Comparison of ENCODE assay signal across 9 mouse cellular contexts in genomic region chr8:70833018-70833482, GRCm38 (mm10). TPM values are rescaled to one million over a fixed set of nuclear protein-coding genes. Genes with fewer than 3 reads are reported as not detected.
A peak's percentile ranks its signal among the peaks of the same experiment; 100 is the strongest.
DNase-seq lines count a peak whose midpoint lies in the region; ATAC-seq and TF ChIP-seq lines count a peak whose summit lies in the region.
"Had no signal": no experiment of that assay in that cellular context is flagged by ENCODE, and none has a peak within 500 bp of the region (broad histone marks: within the 10 kb centered on the region; RNA-seq: fewer than 3 reads in every experiment).

No protein-coding gene starts in this region.

- H3K9ac ChIP-seq in heart, adult 2 months (ENCODE audit: low read depth, low read length) = no peak overlapping the region
- H3K9ac ChIP-seq in heart, embryonic 11.5 days (ENCODE audit: low read depth, low read length) = no peak overlapping the region
- H3K9ac ChIP-seq in intestine, embryonic 16.5 days (ENCODE audit: low read depth, low read length) = no peak overlapping the region

- peak; percentile 58 to 65 for DNase-seq in heart, adult 2 months
- peak; percentile 69 for DNase-seq in T-cell, adult 2 months (ENCODE audit: low spot score)
- DNase-seq in lung, postnatal 4 days = peak; percentile 64 to 68
- DNase-seq in cerebellum, adult 9-10 months = no peak
- DNase-seq in left cerebral cortex, postnatal 36 days (ENCODE audit: low spot score in 2 of 2) = no peak

- no peak for TF ChIP-seq EP300 in heart, adult 2 months (IDR thresholded peaks at IDR 0.05; ENCODE audit: insufficient read depth, low read depth, low read length)

- no peak overlapping the region for H3K4me3 ChIP-seq in heart, adult 2 months
- no peak overlapping the region for H3K4me3 ChIP-seq in heart, embryonic 11.5 days (ENCODE audit: low read depth, low read length)
- H3K4me3 ChIP-seq in intestine, embryonic 16.5 days (ENCODE audit: low read length) = no peak overlapping the region

- no peaks in the 10 kb centered on the region for H3K79me2 ChIP-seq in heart, adult 2 months (replicated peaks; ENCODE audit: control insufficient read depth, insufficient read depth, low read length)

- TF ChIP-seq CTCF in heart, adult 2 months (IDR thresholded peaks at IDR 0.05) = no peak

- WGBS in heart, adult 2 months = 27% methylated on average over 9 of the region's 9 CpGs
- 48% methylated on average over 9 of the region's 9 CpGs for WGBS in heart, embryonic 11.5 days (ENCODE audit: insufficient replicate concordance)
- WGBS in intestine, embryonic 16.5 days = 47% methylated on average over 9 of the region's 9 CpGs

- no peak for TF ChIP-seq POLR2A in heart, adult 2 months (IDR thresholded peaks at IDR 0.05; ENCODE audit: insufficient read depth, low read depth, low read length)

- peak overlapping the region; percentile 77 for H3K27ac ChIP-seq in heart, adult 2 months
- H3K27ac ChIP-seq in heart, embryonic 11.5 days (ENCODE audit: low read depth, low read length) = no peak overlapping the region
- 0 out of 2 replicates have a peak overlapping the region, but pooled peaks have one; percentile 17 for H3K27ac ChIP-seq in intestine, embryonic 16.5 days (ENCODE audit: low read length)

- ATAC-seq in heart, embryonic 11.5 days (replicated peaks; ENCODE audit: insufficient number of reproducible peaks, low FRiP score, low TSS enrichment) = no peak
- ATAC-seq in intestine, embryonic 16.5 days = no peak
- ATAC-seq in erythroid progenitor cell, adult 5-6 weeks (replicated peaks; ENCODE audit: low FRiP score, poor library complexity, severe bottlenecking) = no peak
- ATAC-seq: Patski had no signal

- H3K9me3 ChIP-seq in heart, embryonic 11.5 days (replicated peaks; ENCODE audit: control insufficient read depth, low read length) = no peaks in the 10 kb centered on the region
- H3K9me3 ChIP-seq in intestine, embryonic 16.5 days (ENCODE audit: control insufficient read depth, low read length) = no peaks in the 10 kb centered on the region

- no peak overlapping the region for H3K4me2 ChIP-seq in heart, embryonic 11.5 days
- no peak overlapping the region for H3K4me2 ChIP-seq in intestine, embryonic 16.5 days (ENCODE audit: low read depth, low read length)

- intact Hi-C loops in heart, adult 2 months (cut with DNase I) = no loop called here
- intact Hi-C loops in left cerebral cortex, postnatal 36 days (cut with DNase I) = no loop called here

- H3K4me1 ChIP-seq in heart, adult 2 months (ENCODE audit: control insufficient read depth, insufficient read depth, low read length) = peaks cover 5% of the 10 kb centered on the region
- 0 out of 2 replicates have a peak, but pooled peaks cover 2% of the 10 kb centered on the region for H3K4me1 ChIP-seq in heart, embryonic 11.5 days (ENCODE audit: control insufficient read depth, insufficient read depth, low read length)
- no peaks in the 10 kb centered on the region for H3K4me1 ChIP-seq in intestine, embryonic 16.5 days (ENCODE audit: control insufficient read depth, insufficient read depth, low read length)

- H3K36me3 ChIP-seq in heart, adult 2 months (ENCODE audit: control insufficient read depth, insufficient read depth, low read length) = no peaks in the 10 kb centered on the region
- 0 out of 2 replicates have a peak, but pooled peaks cover 3% of the 10 kb centered on the region for H3K36me3 ChIP-seq in heart, embryonic 11.5 days (ENCODE audit: control insufficient read depth, insufficient read depth, low read length)
- H3K36me3 ChIP-seq in intestine, embryonic 16.5 days (ENCODE audit: control insufficient read depth, insufficient read depth, low read length) = no peaks in the 10 kb centered on the region

- no peaks in the 10 kb centered on the region for H3K27me3 ChIP-seq in heart, adult 2 months (ENCODE audit: control insufficient read depth, insufficient read depth, low read length)
- no peaks in the 10 kb centered on the region; the same call in 1 of the 2 replicates for H3K27me3 ChIP-seq in heart, embryonic 11.5 days (ENCODE audit: control insufficient read depth, insufficient read depth, low read length)
- H3K27me3 ChIP-seq in intestine, embryonic 16.5 days (replicated peaks; ENCODE audit: control insufficient read depth, insufficient read depth, low read length) = no peaks in the 10 kb centered on the region
- H3K27me3 ChIP-seq: Patski had no signal

RNA-seq across cellular contexts. Expression of gene Arrdc2, which starts 6.5 kb away (rescaled TPM):
- 10 to 100 TPM in 1 of 2 experiments, 1 to 10 TPM in 1; 8.9 to 18.6 TPM for total RNA-seq in heart, adult 2 months (2021)
- 15.2 and 36.2 TPM in 2 replicates for polyA plus RNA-seq in heart, adult 2 months (2012; rRNA removed)
- 2.4 and 3.2 TPM in 2 replicates for polyA plus RNA-seq in heart, embryonic 11.5 days (2014; fragmentation: Nextera tagmentation; extraction: Ambion mirVana)
- 8.3 and 9.0 TPM in 2 replicates for polyA plus RNA-seq in intestine, embryonic 16.5 days (2015; fragmentation: Nextera tagmentation; extraction: Ambion mirVana)
- total RNA-seq in erythroid progenitor cell, adult 5-6 weeks (2015; ENCODE audit: low replicate concordance) = 35.0 and 62.9 TPM in 2 replicates
- total RNA-seq in erythroid progenitor cell, adult 5-6 weeks (2017; ENCODE audit: low replicate concordance) = 27.3 and 54.3 TPM in 2 replicates
- total RNA-seq in left cerebral cortex, postnatal 36 days (2021) = 10 to 100 TPM; 16.9 to 20.2 TPM

RNA-seq across cellular contexts. Expression of gene Il12rb1, which starts 24.8 kb away (rescaled TPM):
- total RNA-seq in heart, adult 2 months (2021) = not detected
- polyA plus RNA-seq in heart, adult 2 months (2012; rRNA removed) = 0.15 and 0.16 TPM in 2 replicates
- polyA plus RNA-seq in heart, embryonic 11.5 days (2014; fragmentation: Nextera tagmentation; extraction: Ambion mirVana) = 0.07 TPM in 1 of 2 replicates, not detected in the other
- 0.27 and 0.34 TPM in 2 replicates for polyA plus RNA-seq in intestine, embryonic 16.5 days (2015; fragmentation: Nextera tagmentation; extraction: Ambion mirVana)
- 0.84 and 1.1 TPM in 2 replicates for total RNA-seq in erythroid progenitor cell, adult 5-6 weeks (2015; ENCODE audit: low replicate concordance)
- total RNA-seq in erythroid progenitor cell, adult 5-6 weeks (2017; ENCODE audit: low replicate concordance) = 0.13 and 0.53 TPM in 2 replicates
- 1 to 10 TPM in 1 of 2 experiments, under 1 TPM in 1; 0.86 to 1.1 TPM for total RNA-seq in left cerebral cortex, postnatal 36 days (2021)

RNA-seq across cellular contexts. Expression of gene Mast3, which starts 28.2 kb away (rescaled TPM):
- total RNA-seq in heart, adult 2 months (2021) = 1 to 10 TPM; 6.0 to 7.4 TPM
- polyA plus RNA-seq in heart, adult 2 months (2012; rRNA removed) = 12.7 and 13.9 TPM in 2 replicates
- polyA plus RNA-seq in heart, embryonic 11.5 days (2014; fragmentation: Nextera tagmentation; extraction: Ambion mirVana) = 7.8 and 8.5 TPM in 2 replicates
- 12.9 and 15.1 TPM in 2 replicates for polyA plus RNA-seq in intestine, embryonic 16.5 days (2015; fragmentation: Nextera tagmentation; extraction: Ambion mirVana)
- 13.4 and 14.4 TPM in 2 replicates for total RNA-seq in erythroid progenitor cell, adult 5-6 weeks (2015; ENCODE audit: low replicate concordance)
- 2.7 and 3.0 TPM in 2 replicates for total RNA-seq in erythroid progenitor cell, adult 5-6 weeks (2017; ENCODE audit: low replicate concordance)
- 100 to 1,000 TPM; 312 to 338 TPM for total RNA-seq in left cerebral cortex, postnatal 36 days (2021)

RNA-seq across cellular contexts. Expression of gene Kcnn1, which starts 30.0 kb away (rescaled TPM):
- total RNA-seq in heart, adult 2 months (2021) = 10 to 100 TPM; 12.6 to 14.7 TPM
- 21.5 and 29.0 TPM in 2 replicates for polyA plus RNA-seq in heart, adult 2 months (2012; rRNA removed)
- polyA plus RNA-seq in heart, embryonic 11.5 days (2014; fragmentation: Nextera tagmentation; extraction: Ambion mirVana) = 0.55 and 1.1 TPM in 2 replicates
- polyA plus RNA-seq in intestine, embryonic 16.5 days (2015; fragmentation: Nextera tagmentation; extraction: Ambion mirVana) = 1.0 and 1.2 TPM in 2 replicates
- total RNA-seq in erythroid progenitor cell, adult 5-6 weeks (2015; ENCODE audit: low replicate concordance) = not detected in 2 replicates
- 0.26 TPM in 1 of 2 replicates, not detected in the other for total RNA-seq in erythroid progenitor cell, adult 5-6 weeks (2017; ENCODE audit: low replicate concordance)
- 10 to 100 TPM; 18.3 to 27.0 TPM for total RNA-seq in left cerebral cortex, postnatal 36 days (2021)

RNA-seq across cellular contexts. Expression of gene Ccdc124, which starts 40.7 kb away (rescaled TPM):
- 10 to 100 TPM; 44.6 to 49.1 TPM for total RNA-seq in heart, adult 2 months (2021)
- polyA plus RNA-seq in heart, adult 2 months (2012; rRNA removed) = 26.8 and 40.7 TPM in 2 replicates
- 102 and 109 TPM in 2 replicates for polyA plus RNA-seq in heart, embryonic 11.5 days (2014; fragmentation: Nextera tagmentation; extraction: Ambion mirVana)
- 79.3 and 90.1 TPM in 2 replicates for polyA plus RNA-seq in intestine, embryonic 16.5 days (2015; fragmentation: Nextera tagmentation; extraction: Ambion mirVana)
- 18.0 and 20.9 TPM in 2 replicates for total RNA-seq in erythroid progenitor cell, adult 5-6 weeks (2015; ENCODE audit: low replicate concordance)
- total RNA-seq in erythroid progenitor cell, adult 5-6 weeks (2017; ENCODE audit: low replicate concordance) = 23.8 and 26.6 TPM in 2 replicates
- 100 to 1,000 TPM in 1 of 2 experiments, 10 to 100 TPM in 1; 88.6 to 108 TPM for total RNA-seq in left cerebral cortex, postnatal 36 days (2021)

Comparison
In these comparisons a context has a peak if more than half of its experiments do, and no peak if none do; other contexts are left out.
1. DNase-seq: peak in heart, adult 2 months (2 of 2), T-cell, adult 2 months (single experiment) and lung, postnatal 4 days (2 of 2); none in cerebellum, adult 9-10 months (single experiment) and left cerebral cortex, postnatal 36 days (0 of 2).
2. RNA of gene Mast3, which starts 28.2 kb away (total RNA-seq): 312 to 338 TPM in left cerebral cortex, postnatal 36 days; 2.7 to 14.4 TPM in erythroid progenitor cell, adult 5-6 weeks and 6.0 to 7.4 TPM in heart, adult 2 months; every median in the first group is over 10 times any median in the second.